12 mouse cellular contexts compared by ENCODE assay signal in the genomic region with DNA sequence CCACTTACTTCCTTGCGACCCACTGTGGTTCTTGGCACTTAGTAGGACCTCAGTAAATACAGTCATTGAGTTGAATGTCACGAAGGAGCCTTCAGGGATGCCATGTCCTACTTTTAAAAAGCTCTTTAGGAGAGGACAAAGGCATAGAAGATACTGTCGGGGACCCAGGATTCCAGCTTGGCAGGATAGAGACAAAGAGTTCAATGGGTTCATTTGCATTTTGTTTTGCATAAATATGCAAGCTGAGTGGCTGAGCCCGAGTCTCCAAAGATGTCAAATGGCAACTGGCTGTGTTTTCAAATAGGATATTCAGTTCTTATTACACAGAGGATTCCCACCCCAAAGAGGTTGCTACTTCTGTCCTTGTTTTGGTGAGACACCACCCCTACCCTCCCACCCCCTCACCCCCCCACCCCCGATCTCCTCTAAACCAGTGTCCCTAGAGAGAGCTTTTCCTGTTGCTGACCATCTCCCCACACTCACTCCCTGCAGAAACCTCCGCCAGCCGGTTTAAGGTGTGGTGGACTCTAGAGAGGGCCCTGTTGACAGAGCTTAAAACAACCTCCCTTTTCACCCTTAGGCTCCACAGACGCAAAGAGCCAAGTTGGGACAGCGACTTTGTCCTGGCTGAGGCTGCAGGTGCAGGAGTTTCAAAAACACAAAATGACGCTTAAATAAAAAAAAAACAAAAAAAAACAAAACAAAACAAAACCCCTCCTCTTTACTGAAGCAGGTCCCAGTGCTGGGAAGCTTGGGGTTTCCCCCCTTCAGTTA. TPM values are rescaled to one million over a fixed set of nuclear protein-coding genes. Genes with fewer than 3 reads are reported as not detected.
DNase-seq lines count a peak whose midpoint lies in the region; ATAC-seq and TF ChIP-seq lines count a peak whose summit lies in the region.
"Had no signal": no experiment of that assay in that cellular context is flagged by ENCODE, and none has a peak within 500 bp of the region (broad histone marks: within the 10 kb centered on the region; RNA-seq: fewer than 3 reads in every experiment).

No protein-coding gene starts in this region.

- intact Hi-C loops in heart, postnatal 36 days (cut with DNase I), result no loop called here

- H3K4me1 ChIP-seq in heart, embryonic 16.5 days (ENCODE audit: control insufficient read depth, insufficient read depth, low read length), result no peaks in the 10 kb centered on the region
- H3K4me1 ChIP-seq in hindbrain, embryonic 12.5 days, result peaks cover 7% of the 10 kb centered on the region
- peaks cover 7% of the 10 kb centered on the region; the same call in 1 of the 2 replicates for H3K4me1 ChIP-seq in midbrain, embryonic 15.5 days
- no peaks in the 10 kb centered on the region for H3K4me1 ChIP-seq in thymus, adult 2 months (replicated peaks; ENCODE audit: control insufficient read depth, insufficient read depth, low read length)
- H3K4me1 ChIP-seq: megakaryocyte, embryonic 14.5 days had no signal

- H3K4me2 ChIP-seq in heart, embryonic 16.5 days (ENCODE audit: low read depth, low read length), result peak overlapping the region; percentile 64
- peak overlapping the region; percentile 31 for H3K4me2 ChIP-seq in hindbrain, embryonic 12.5 days (replicated peaks)
- no peak overlapping the region for H3K4me2 ChIP-seq in midbrain, embryonic 15.5 days

- no peaks in the 10 kb centered on the region for H3K36me3 ChIP-seq in heart, embryonic 16.5 days (ENCODE audit: control insufficient read depth, insufficient read depth)
- no peaks in the 10 kb centered on the region for H3K36me3 ChIP-seq in hindbrain, embryonic 12.5 days
- H3K36me3 ChIP-seq in midbrain, embryonic 15.5 days (replicated peaks), result no peaks in the 10 kb centered on the region
- no peaks in the 10 kb centered on the region for H3K36me3 ChIP-seq in thymus, adult 2 months (ENCODE audit: control insufficient read depth, insufficient read depth, low read length)
- H3K36me3 ChIP-seq: G1E had no signal

- WGBS in heart, embryonic 16.5 days, result 18% methylated on average over 10 of the region's 10 CpGs
- WGBS in hindbrain, embryonic 12.5 days, result 15% methylated on average over 10 of the region's 10 CpGs
- WGBS in midbrain, embryonic 15.5 days, result 9% methylated on average over 10 of the region's 10 CpGs
- 29% methylated on average over 10 of the region's 10 CpGs for WGBS in thymus, adult 2 months

- H3K9ac ChIP-seq in heart, embryonic 16.5 days (ENCODE audit: low read length), result no peak overlapping the region
- no peak overlapping the region for H3K9ac ChIP-seq in hindbrain, embryonic 12.5 days
- no peak overlapping the region for H3K9ac ChIP-seq in midbrain, embryonic 15.5 days

- H3K4me3 ChIP-seq in heart, embryonic 16.5 days (ENCODE audit: low read length), result peak overlapping the region; percentile 40
- H3K4me3 ChIP-seq in hindbrain, embryonic 12.5 days, result no peak overlapping the region
- no peak overlapping the region for H3K4me3 ChIP-seq in midbrain, embryonic 15.5 days
- H3K4me3 ChIP-seq in thymus, adult 2 months (ENCODE audit: control insufficient read depth, insufficient read depth, low read length), result no peak overlapping the region
- H3K4me3 ChIP-seq: left cerebral cortex, adult 2 months; megakaryocyte, embryonic 14.5 days had no signal

- TF ChIP-seq POLR2A in brain, embryonic 14.5 days (IDR thresholded peaks at IDR 0.05; ENCODE audit: borderline replicate concordance, extremely low read depth, insufficient read depth, insufficient read length, poor library complexity, severe bottlenecking), result no peak
- no peak for TF ChIP-seq POLR2A in thymus, adult 2 months (IDR thresholded peaks at IDR 0.05; ENCODE audit: control insufficient read depth, extremely low read depth, insufficient read depth, low read length, poor library complexity)

- ATAC-seq in heart, embryonic 16.5 days (replicated peaks; ENCODE audit: extremely low read depth, insufficient read depth, low FRiP score), result no peak
- peak; percentile 82 for ATAC-seq in hindbrain, embryonic 12.5 days (ENCODE audit: low FRiP score)
- peak; percentile 54 for ATAC-seq in midbrain, embryonic 15.5 days (replicated peaks)
- ATAC-seq in megakaryocyte, adult 5-6 weeks (ENCODE audit: poor library complexity, severe bottlenecking), result no peak

- 0 out of 2 replicates have a peak, but pooled peaks cover 2% of the 10 kb centered on the region for H3K9me3 ChIP-seq in heart, embryonic 16.5 days (replicated peaks; ENCODE audit: control insufficient read depth, low read length)
- no peaks in the 10 kb centered on the region for H3K9me3 ChIP-seq in hindbrain, embryonic 12.5 days (replicated peaks)
- H3K9me3 ChIP-seq in midbrain, embryonic 15.5 days, result no peaks in the 10 kb centered on the region

- DNase-seq in heart, postnatal 36 days, result no peak
- peak; percentile 86 for DNase-seq in brain, embryonic 14.5 days (ENCODE audit: low read depth)
- no peak for DNase-seq in urinary bladder, postnatal 36 days (ENCODE audit: low spot score in 2 of 2)
- DNase-seq in thymus, adult 2 months, result no peak
- DNase-seq: adrenal gland, postnatal 25 days had no signal

- no peak overlapping the region for H3K27ac ChIP-seq in heart, embryonic 16.5 days (ENCODE audit: low read length)
- peak overlapping the region; percentile 87 for H3K27ac ChIP-seq in hindbrain, embryonic 12.5 days
- peak overlapping the region; percentile 70 for H3K27ac ChIP-seq in midbrain, embryonic 15.5 days
- no peak overlapping the region for H3K27ac ChIP-seq in thymus, adult 2 months (ENCODE audit: control insufficient read depth, insufficient read depth, low read length)
- H3K27ac ChIP-seq: left cerebral cortex, adult 2 months had no signal

- 0 out of 2 replicates have a peak, but pooled peaks cover 4% of the 10 kb centered on the region for H3K27me3 ChIP-seq in heart, embryonic 16.5 days (ENCODE audit: control insufficient read depth, insufficient read depth, low read length)
- H3K27me3 ChIP-seq in hindbrain, embryonic 12.5 days, result no peaks in the 10 kb centered on the region
- no peaks in the 10 kb centered on the region for H3K27me3 ChIP-seq in midbrain, embryonic 15.5 days (replicated peaks)
- no peaks in the 10 kb centered on the region for H3K27me3 ChIP-seq in thymus, adult 2 months (ENCODE audit: control insufficient read depth, insufficient read depth, low read length)
- H3K27me3 ChIP-seq: megakaryocyte, embryonic 14.5 days had no signal

- no peak for TF ChIP-seq CTCF in brain, embryonic 14.5 days (IDR thresholded peaks at IDR 0.05; ENCODE audit: borderline replicate concordance, extremely low read depth, insufficient read depth, insufficient read length)
- TF ChIP-seq CTCF in thymus, adult 2 months (IDR thresholded peaks at IDR 0.05; ENCODE audit: borderline replicate concordance, control insufficient read depth, extremely low read depth, insufficient read depth, low read length, poor library complexity), result no peak

RNA-seq across cellular contexts. Expression of gene Sox9, which starts 57.9 kb away (rescaled TPM):
- 19.9 and 20.0 TPM in 2 replicates for polyA plus RNA-seq in heart, embryonic 16.5 days (2015; fragmentation: Nextera tagmentation; extraction: Ambion mirVana)
- total RNA-seq in heart, postnatal 36 days (2021), result 1 to 10 TPM; 1.8 to 2.6 TPM
- 24.1 and 33.2 TPM in 2 replicates for polyA plus RNA-seq in brain, embryonic 14.5 days (2012; rRNA removed)
- polyA plus RNA-seq in hindbrain, embryonic 12.5 days (2016; fragmentation: Nextera tagmentation; extraction: Ambion mirVana), result 196 and 197 TPM in 2 replicates
- polyA plus RNA-seq in midbrain, embryonic 15.5 days (2015; fragmentation: Nextera tagmentation; extraction: Ambion mirVana), result 43.0 and 49.3 TPM in 2 replicates
- total RNA-seq in megakaryocyte, adult 5-6 weeks (2015), result not detected in 2 replicates
- not detected in 2 replicates for total RNA-seq in megakaryocyte, adult 5-6 weeks (2017)
- polyA plus RNA-seq in thymus, adult 2 months (2012; rRNA removed), result 7.1 and 8.5 TPM in 2 replicates
- polyA plus RNA-seq: G1E had no signal

Comparison
In these comparisons a context has a peak if more than half of its experiments do, and no peak if none do; other contexts are left out.
1. ATAC-seq: peak in hindbrain, embryonic 12.5 days (single experiment) and midbrain, embryonic 15.5 days (single experiment); none in heart, embryonic 16.5 days (single experiment) and megakaryocyte, adult 5-6 weeks (single experiment).
2. H3K27ac ChIP-seq: peak in hindbrain, embryonic 12.5 days (single experiment) and midbrain, embryonic 15.5 days (single experiment); none in heart, embryonic 16.5 days (single experiment) and thymus, adult 2 months (single experiment).